Mouse (Mus musculus): ENCODE measurements around the gene Saa4. TPM values are rescaled to one million over a fixed set of nuclear protein-coding genes. Genes with fewer than 3 reads are reported as not detected.
A peak's percentile ranks its signal among the peaks of the same experiment; 100 is the strongest.
"Not testable (repeated sequence)": the region's sequence is repeated elsewhere in the genome, so short reads cannot be mapped to it uniquely, and the experiment has no call there.

The Saa4 gene
- polyA plus RNA-seq, 1 experiment from 2014 or later, result not detected

DNA sequence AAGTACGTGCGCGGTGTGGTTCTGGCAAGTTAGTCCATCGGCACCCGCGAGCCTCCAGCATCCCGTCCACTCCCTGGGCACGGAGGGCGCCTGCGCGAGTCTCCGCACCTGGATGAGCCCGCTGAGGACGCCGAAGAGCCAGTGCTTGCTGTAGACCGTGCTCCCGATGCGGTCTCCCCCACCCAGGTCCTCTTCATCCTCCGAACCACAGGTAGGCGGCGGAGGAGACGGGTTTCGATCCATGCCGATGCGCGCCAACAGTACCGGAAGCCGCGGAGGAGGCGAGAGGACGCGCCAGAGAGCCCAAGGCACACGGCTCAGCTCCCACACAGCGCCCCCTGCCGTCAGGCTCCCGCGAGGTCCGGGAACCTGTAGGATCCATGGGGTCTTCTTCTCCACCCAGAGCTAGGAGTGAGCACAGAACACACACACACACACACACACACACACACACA lies 22.0 kb downstream of the Saa4 start, which contains the start of gene Saal1:
Gene Saal1, minus strand, starts transcription at position 291 of the 455 bp plus-strand sequence.
- under 1% methylated on average over 38 of the region's 38 CpGs for WGBS
- peak; percentile 95 for DNase-seq (ENCODE audit: extremely low spot score, low spot score)
- peaks cover 6% of the 10 kb centered on the region; the same call in 1 of the 2 replicates for H3K27me3 ChIP-seq (ENCODE audit: poor library complexity, severe bottlenecking)
- H3K27ac ChIP-seq, result peak within 1 kb of the TSS; percentile 98
- H3K4me1 ChIP-seq, result peaks cover 10% of the 10 kb centered on the region
- H3K4me3 ChIP-seq, result peak within 1 kb of the TSS; percentile 92
- no peaks in the 10 kb centered on the region for H3K9me3 ChIP-seq
- H3K36me3 ChIP-seq (replicated peaks), result peaks cover 34% of the 10 kb centered on the region

DNA sequence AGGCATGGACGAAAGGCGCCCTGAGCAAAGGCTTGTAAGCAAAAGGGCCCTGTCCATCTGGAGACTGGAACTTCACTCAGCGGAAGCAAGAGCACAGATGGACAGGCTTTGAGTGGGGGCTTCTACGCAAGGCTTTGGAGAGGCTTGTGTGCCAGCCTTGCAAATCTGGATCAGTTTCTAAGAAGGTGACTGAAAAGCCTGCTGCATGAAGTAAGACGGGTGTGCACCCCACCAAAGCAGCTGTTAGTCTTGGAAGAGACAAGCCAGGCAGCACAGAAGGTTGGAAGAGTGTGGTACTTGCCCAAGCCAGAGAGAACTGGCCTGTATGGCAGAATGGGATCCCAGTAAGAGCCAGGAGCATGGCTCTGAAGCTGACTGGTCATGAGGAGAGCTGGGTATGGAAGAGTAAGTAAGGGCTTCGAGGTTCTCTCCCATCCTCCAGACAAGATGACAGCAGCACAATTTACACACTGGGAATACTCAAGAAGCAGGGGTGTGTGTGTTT lies 31.8 kb downstream of the Saa4 start:
- Histone ChIP-seq H3K27me3 (ENCODE audit: poor library complexity, severe bottlenecking) (no peaks in the 10 kb centered on the region), H3K4me1 (no peaks in the 10 kb centered on the region), H3K27ac (no peak overlapping the region), H3K4me3 (no peak overlapping the region), H3K36me3 (replicated peaks) (peaks cover 100% of the 10 kb centered on the region), H3K9me3 (no peaks in the 10 kb centered on the region)
- WGBS, result 95% methylated on average over 6 of the region's 6 CpGs
- no peak for DNase-seq (ENCODE audit: extremely low spot score, low spot score)

DNA sequence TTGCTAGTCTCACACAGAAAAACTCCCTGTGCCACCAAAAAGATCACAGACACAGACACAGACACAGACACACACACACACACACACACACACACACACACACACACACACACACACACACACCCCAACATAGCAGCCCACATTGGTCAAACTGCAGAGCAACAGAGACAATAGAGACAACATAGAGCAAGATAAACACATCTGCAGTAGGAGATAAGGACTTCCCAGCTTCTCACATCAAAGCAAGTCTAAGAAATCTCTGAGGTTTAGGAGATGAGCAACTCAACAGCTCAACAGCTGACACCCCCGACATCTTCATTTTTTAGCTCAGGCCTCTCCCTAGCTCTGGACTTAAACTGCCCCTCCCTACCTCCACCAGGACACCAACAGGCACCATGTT lies 35.6 kb downstream of the Saa4 start:
- Histone ChIP-seq H3K27me3 (ENCODE audit: poor library complexity, severe bottlenecking) (no peaks in the 10 kb centered on the region), H3K4me3 (no peak overlapping the region), H3K9me3 (no peaks in the 10 kb centered on the region), H3K27ac (no peak overlapping the region), H3K36me3 (replicated peaks) (peaks cover 97% of the 10 kb centered on the region), H3K4me1 (no peaks in the 10 kb centered on the region)
- 89% methylated on average over 1 of the region's 1 CpGs for WGBS
- DNase-seq (ENCODE audit: extremely low spot score, low spot score), result no peak

DNA sequence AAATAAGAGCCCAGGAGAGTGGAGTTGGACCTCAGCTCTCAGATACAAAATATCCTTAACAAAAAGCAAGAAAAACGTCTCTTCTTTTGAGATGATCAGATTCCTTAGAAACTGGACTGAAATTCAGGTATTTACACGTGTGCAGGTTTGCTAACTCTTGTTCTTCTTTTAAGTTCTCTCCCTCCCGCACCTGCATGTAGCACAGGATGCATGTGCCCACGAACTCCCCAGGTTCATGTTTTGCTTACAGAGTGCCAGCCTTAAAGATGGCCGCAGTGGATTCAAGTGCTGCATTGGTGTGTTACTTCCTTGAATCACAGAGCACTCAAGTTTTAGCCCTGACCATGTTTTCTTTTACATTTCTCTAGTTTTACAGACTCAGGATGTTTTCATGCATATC lies 45.6 kb downstream of the Saa4 start:
- Histone ChIP-seq H3K9me3 (0 out of 2 replicates have a peak, but pooled peaks cover 6% of the 10 kb centered on the region), H3K4me3 (no peak overlapping the region), H3K4me1 (no peaks in the 10 kb centered on the region), H3K27me3 (ENCODE audit: poor library complexity, severe bottlenecking) (no peaks in the 10 kb centered on the region), H3K36me3 (replicated peaks) (peaks cover 49% of the 10 kb centered on the region), H3K27ac (no peak overlapping the region)
- 88% methylated on average over 5 of the region's 5 CpGs for WGBS
- no peak for DNase-seq (ENCODE audit: extremely low spot score, low spot score)

DNA sequence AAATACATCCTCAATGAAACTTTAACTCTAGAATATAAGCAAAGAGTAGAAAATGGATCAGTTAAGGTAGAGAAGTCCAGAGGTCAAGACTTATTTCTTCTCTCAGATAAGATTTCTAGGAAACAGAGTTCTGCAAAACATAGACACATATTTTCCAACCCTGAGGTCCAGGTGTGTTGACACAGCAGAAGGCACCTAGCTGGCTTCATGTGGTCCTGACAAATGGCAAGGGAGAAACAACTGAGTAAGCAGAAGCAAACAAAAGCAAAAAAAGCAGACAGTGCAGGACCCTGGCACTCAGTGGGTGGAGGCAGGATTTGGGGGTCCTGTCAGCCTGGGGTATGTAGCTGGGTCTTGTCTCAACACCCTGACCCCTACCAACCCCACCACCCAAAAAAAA lies 51.7 kb downstream of the Saa4 start:
- no peak overlapping the region for H3K27ac ChIP-seq
- H3K4me3 ChIP-seq, result no peak overlapping the region
- H3K27me3 ChIP-seq (ENCODE audit: poor library complexity, severe bottlenecking), result no peaks in the 10 kb centered on the region
- H3K9me3 ChIP-seq, result 0 out of 2 replicates have a peak, but pooled peaks cover 6% of the 10 kb centered on the region
- DNase-seq (ENCODE audit: extremely low spot score, low spot score), result no peak
- no peaks in the 10 kb centered on the region for H3K36me3 ChIP-seq (replicated peaks)
- H3K4me1 ChIP-seq, result no peaks in the 10 kb centered on the region

DNA sequence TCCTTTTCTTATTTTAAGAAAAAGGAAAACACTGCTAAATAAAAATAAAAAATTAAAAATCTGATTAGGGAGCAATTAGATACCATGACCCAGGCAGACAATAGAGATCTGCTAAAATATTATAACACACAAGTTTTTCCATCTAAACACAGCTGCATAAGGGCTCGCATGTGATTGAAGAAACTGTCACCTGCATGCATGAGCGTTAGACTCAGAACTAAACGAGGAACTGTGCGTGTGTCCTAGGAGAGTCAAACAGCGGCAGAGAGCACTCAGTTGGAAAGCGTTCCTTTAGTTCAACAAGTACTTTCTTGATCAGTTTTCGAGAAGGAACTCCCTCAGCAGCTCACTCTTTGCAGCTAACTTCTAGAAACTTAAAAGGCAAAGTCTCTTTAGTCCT lies 53.4 kb downstream of the Saa4 start:
- 93% methylated on average over 7 of the region's 7 CpGs for WGBS
- DNase-seq (ENCODE audit: extremely low spot score, low spot score); H3K36me3 ChIP-seq (replicated peaks): not testable (repeated sequence)

DNA sequence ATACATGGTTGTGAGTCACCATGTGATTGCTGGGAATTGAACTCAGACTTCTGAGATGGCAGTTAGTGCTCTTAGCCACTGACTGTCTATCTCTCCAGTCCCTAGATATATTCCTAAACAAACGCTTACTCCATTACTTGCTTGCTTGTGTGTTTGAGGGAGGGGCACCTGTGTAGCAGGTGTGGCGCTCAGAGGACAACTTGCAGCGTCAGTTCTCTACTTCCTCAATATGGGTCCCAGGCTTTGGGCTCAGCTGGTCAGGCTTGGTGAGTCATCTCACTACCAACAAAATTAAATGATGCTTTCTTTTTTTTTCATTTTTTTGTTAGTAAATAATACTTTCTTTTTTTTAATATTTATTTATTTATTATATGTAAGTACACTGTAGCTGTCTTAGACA lies 54.0 kb downstream of the Saa4 start:
- Histone ChIP-seq H3K9me3 (0 out of 2 replicates have a peak, but pooled peaks cover 6% of the 10 kb centered on the region), H3K36me3 (replicated peaks) (no peaks in the 10 kb centered on the region), H3K4me3 (no peak overlapping the region), H3K27me3 (ENCODE audit: poor library complexity, severe bottlenecking) (no peaks in the 10 kb centered on the region), H3K4me1 (no peaks in the 10 kb centered on the region), H3K27ac (no peak overlapping the region)
- no peak for DNase-seq (ENCODE audit: extremely low spot score, low spot score)
- WGBS, result 89% methylated on average over 3 of the region's 3 CpGs

More for the DNA sequence above, 53.4 kb downstream of the Saa4 start:
- H3K27ac ChIP-seq; H3K9me3 ChIP-seq; H3K4me1 ChIP-seq; H3K4me3 ChIP-seq; H3K27me3 ChIP-seq (ENCODE audit: poor library complexity, severe bottlenecking): not testable (repeated sequence)

Other genes with a start within 250 kb of the Saa4 start
- 15.6 and 16.7 TPM in 2 replicates for gene Sergef, start 92.8 kb downstream of the Saa4 start, polyA plus RNA-seq (2016; fragmentation: Nextera tagmentation; extraction: Ambion mirVana)
- gene Tph1, start 60.1 kb downstream of the Saa4 start, polyA plus RNA-seq (2016; fragmentation: Nextera tagmentation; extraction: Ambion mirVana), result 0.32 TPM in 1 of 2 replicates, not detected in the other
- gene Saal1, start 21.9 kb downstream of the Saa4 start, polyA plus RNA-seq (2016; fragmentation: Nextera tagmentation; extraction: Ambion mirVana), result 45.4 and 47.6 TPM in 2 replicates
- gene Saa3, start 16.9 kb downstream of the Saa4 start, polyA plus RNA-seq (2016; fragmentation: Nextera tagmentation; extraction: Ambion mirVana), result 0.06 and 0.24 TPM in 2 replicates
- gene Saa1, start 10.4 kb upstream of the Saa4 start, polyA plus RNA-seq (2016; fragmentation: Nextera tagmentation; extraction: Ambion mirVana), result 0.33 and 0.48 TPM in 2 replicates
- gene Saa2, start 19.2 kb upstream of the Saa4 start, polyA plus RNA-seq (2016; fragmentation: Nextera tagmentation; extraction: Ambion mirVana), result 0.35 TPM in 1 of 2 replicates, not detected in the other
- gene Hps5, start 63.5 kb upstream of the Saa4 start, polyA plus RNA-seq (2016; fragmentation: Nextera tagmentation; extraction: Ambion mirVana), result 16.2 and 18.7 TPM in 2 replicates
- gene Gtf2h1, start 63.5 kb upstream of the Saa4 start, polyA plus RNA-seq (2016; fragmentation: Nextera tagmentation; extraction: Ambion mirVana), result 51.2 and 54.1 TPM in 2 replicates
- gene Ldha, start 108.9 kb upstream of the Saa4 start, polyA plus RNA-seq (2016; fragmentation: Nextera tagmentation; extraction: Ambion mirVana), result 3,398 and 3,630 TPM in 2 replicates
- gene Ldhc, start 128.6 kb upstream of the Saa4 start, polyA plus RNA-seq (2016; fragmentation: Nextera tagmentation; extraction: Ambion mirVana), result 0.17 TPM in 1 of 2 replicates, not detected in the other
- gene Tsg101, start 187.4 kb upstream of the Saa4 start, polyA plus RNA-seq (2016; fragmentation: Nextera tagmentation; extraction: Ambion mirVana), result 259 and 274 TPM in 2 replicates
- 13.4 and 14.6 TPM in 2 replicates for gene Uevld, start 225.9 kb upstream of the Saa4 start, polyA plus RNA-seq (2016; fragmentation: Nextera tagmentation; extraction: Ambion mirVana)

Data from forebrain, embryonic 10.5 days (tissue).